Mouse (Mus musculus) embryonic fibroblast, embryonic 13.5 days (primary cell): ENCODE data around the gene Cldn11.

Source experiments
- CTCF ChIP-seq: IDR thresholded peaks from 2 replicates; pipeline ENCODE4 v1.5.1; 2011; ENCODE audit warnings: mild to moderate bottlenecking, control low read depth, low read length, moderate library complexity, borderline replicate concordance; ENCODE audit not compliant: insufficient read depth
- POLR2A ChIP-seq: IDR thresholded peaks from 2 replicates; pipeline ENCODE4 v1.6.1; 2011; ENCODE audit warnings: low read depth, mild to moderate bottlenecking, control low read depth, low read length, moderate library complexity

GRCm38 (mm10) chr3:31190342-31190741 is 40.6 kb downstream of the Cldn11 start:
- TF ChIP-seq POLR2A (no peak), CTCF (no peak)
